Mouse (Mus musculus) ES-Bruce4 (cell line): ENCODE data around the gene Hc. TPM values are rescaled to one million over a fixed set of nuclear protein-coding genes. Genes with fewer than 3 reads are reported as not detected.
A peak's percentile ranks its signal among the peaks of the same experiment; 100 is the strongest.

ENCODE experiments used
- H3K27ac ChIP-seq: 2 replicates; pipeline ENCODE4 v1.5.1; 2012; ENCODE audit warnings: low read length, inconsistent platforms; ENCODE audit not compliant: insufficient read depth
- H3K27me3 ChIP-seq: 2 replicates; pipeline ENCODE4 v1.6.1; 2012; ENCODE audit warnings: mild to moderate bottlenecking, low read length, inconsistent platforms; ENCODE audit not compliant: control insufficient read depth, poor library complexity, insufficient read depth, severe bottlenecking
- H3K36me3 ChIP-seq: 2 replicates; pipeline ENCODE4 v1.6.1; 2012; ENCODE audit warnings: inconsistent platforms, mild to moderate bottlenecking, low read length, moderate library complexity; ENCODE audit not compliant: control insufficient read depth, poor library complexity, insufficient read depth, severe bottlenecking
- H3K4me1 ChIP-seq: one replicate; pipeline ENCODE4 v1.8.1; 2011; ENCODE audit warnings: low read length; ENCODE audit not compliant: control insufficient read depth, insufficient read depth
- H3K4me3 ChIP-seq: 2 replicates; pipeline ENCODE4 v1.5.1; 2011; ENCODE audit warnings: low read depth, mild to moderate bottlenecking, low read length
- H3K9ac ChIP-seq: 2 replicates; pipeline ENCODE4 v1.6.1; 2012; ENCODE audit warnings: low read depth, mild to moderate bottlenecking, inconsistent platforms; ENCODE audit not compliant: poor library complexity, severe bottlenecking
- H3K9me3 ChIP-seq: replicated peaks from 2 replicates; pipeline ENCODE4 v1.6.1; 2012; ENCODE audit warnings: mild to moderate bottlenecking, low read length, inconsistent platforms; ENCODE audit not compliant: control insufficient read depth, poor library complexity, insufficient read depth, severe bottlenecking
- CTCF ChIP-seq: IDR thresholded peaks from one replicate; pipeline ENCODE4 v1.8.1; 2011; ENCODE audit warnings: low read depth, low read length
- EP300 ChIP-seq: IDR thresholded peaks from 2 replicates; pipeline ENCODE4 v1.6.1; 2011; ENCODE audit warnings: low read depth, low read length; ENCODE audit not compliant: insufficient read depth
- POLR2A ChIP-seq: IDR thresholded peaks from one replicate; pipeline ENCODE4 v1.8.1; 2011; ENCODE audit warnings: low read length; ENCODE audit not compliant: insufficient read depth
- polyA plus RNA-seq: library from polyadenylated mRNA; stranded (reverse); fragments of >200 nt; gene quantifications from 2 replicates; pipeline ENCODE4 v1.2.4, GENCODE M21; 2011; ENCODE audit warnings: low read depth; ENCODE audit not compliant: missing spikeins, insufficient read depth, insufficient read length

Hc gene
- polyA plus RNA-seq, 1 experiment, result not detected

- no peaks in the 10 kb centered on the region for H3K36me3 ChIP-seq
- no peak for TF ChIP-seq EP300
- no peak for TF ChIP-seq POLR2A
- TF ChIP-seq CTCF, result no peak
- H3K4me1 ChIP-seq, result no peaks in the 10 kb centered on the region
- no peaks in the 10 kb centered on the region for H3K9me3 ChIP-seq
- H3K9ac ChIP-seq, result no peak overlapping the region
- no peaks in the 10 kb centered on the region for H3K27me3 ChIP-seq
- no peak overlapping the region for H3K4me3 ChIP-seq
- H3K27ac ChIP-seq, result no peak overlapping the region
Measured at GRCm38 (mm10) chr2:34978226-34978625, 83.0 kb downstream of the Hc start.

GRCm38 (mm10) chr2:34976945-34977658 is 84.1 kb downstream of the Hc start:
- no peaks in the 10 kb centered on the region for H3K4me1 ChIP-seq
- H3K27me3 ChIP-seq, result no peaks in the 10 kb centered on the region
- H3K9me3 ChIP-seq, result no peaks in the 10 kb centered on the region
- no peak overlapping the region for H3K27ac ChIP-seq
- no peak overlapping the region for H3K4me3 ChIP-seq
- TF ChIP-seq CTCF (no peak), POLR2A (no peak), EP300 (no peak)
- no peak overlapping the region for H3K9ac ChIP-seq
- H3K36me3 ChIP-seq, result no peaks in the 10 kb centered on the region

DNA sequence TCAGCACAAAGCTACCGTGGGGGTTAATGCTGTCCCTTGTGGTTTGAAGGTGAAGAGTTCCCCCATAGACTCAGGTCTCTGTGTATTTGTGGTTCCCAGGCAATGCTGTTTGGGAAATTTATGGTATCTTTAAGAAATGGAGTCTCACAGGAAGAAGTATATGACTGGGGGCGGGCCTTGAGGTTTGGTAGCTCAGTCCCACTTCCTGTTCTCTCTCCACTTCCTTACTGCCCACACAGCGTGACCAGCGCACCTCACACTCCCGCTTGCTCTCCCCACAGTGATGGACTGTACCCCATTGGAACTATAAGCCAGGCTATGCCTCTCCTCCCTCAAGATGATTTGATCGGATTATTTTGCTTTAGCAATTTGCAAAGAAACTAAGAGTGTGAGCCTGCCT is 84.8 kb downstream of the Hc start:
- Histone ChIP-seq H3K27me3 (no peaks in the 10 kb centered on the region), H3K27ac (no peak overlapping the region), H3K9me3 (no peaks in the 10 kb centered on the region), H3K4me3 (no peak overlapping the region), H3K4me1 (no peaks in the 10 kb centered on the region), H3K9ac (no peak overlapping the region), H3K36me3 (no peaks in the 10 kb centered on the region)
- no peak for TF ChIP-seq EP300
- TF ChIP-seq POLR2A, result no peak
- TF ChIP-seq CTCF, result no peak

GRCm38 (mm10) chr2:34973087-34973486 is 88.2 kb downstream of the Hc start:
- TF ChIP-seq EP300, result no peak
- no peak for TF ChIP-seq POLR2A
- no peak for TF ChIP-seq CTCF
- Histone ChIP-seq H3K27me3 (no peaks in the 10 kb centered on the region), H3K9me3 (no peaks in the 10 kb centered on the region), H3K27ac (no peak overlapping the region), H3K4me1 (no peaks in the 10 kb centered on the region), H3K4me3 (no peak overlapping the region), H3K36me3 (no peaks in the 10 kb centered on the region), H3K9ac (no peak overlapping the region)

GRCm38 (mm10) chr2:34971080-34971888 is 90.0 kb downstream of the Hc start:
- H3K27ac ChIP-seq, result no peak overlapping the region
- no peaks in the 10 kb centered on the region for H3K9me3 ChIP-seq
- H3K36me3 ChIP-seq, result no peaks in the 10 kb centered on the region
- H3K4me3 ChIP-seq, result no peak overlapping the region
- H3K27me3 ChIP-seq, result no peaks in the 10 kb centered on the region
- no peak overlapping the region for H3K9ac ChIP-seq
- TF ChIP-seq POLR2A, result no peak
- TF ChIP-seq CTCF, result no peak
- no peak for TF ChIP-seq EP300
- H3K4me1 ChIP-seq, result no peaks in the 10 kb centered on the region

GRCm38 (mm10) chr2:34970092-34970750 is 91.0 kb downstream of the Hc start:
- no peak overlapping the region for H3K9ac ChIP-seq
- H3K27ac ChIP-seq, result no peak overlapping the region
- peak; percentile 87 for TF ChIP-seq CTCF
- no peak for TF ChIP-seq POLR2A

More at GRCm38 (mm10) chr2:34970092-34970750, 91.0 kb downstream of the Hc start:
- no peak overlapping the region for H3K4me3 ChIP-seq
- no peaks in the 10 kb centered on the region for H3K36me3 ChIP-seq
- no peaks in the 10 kb centered on the region for H3K9me3 ChIP-seq
- no peaks in the 10 kb centered on the region for H3K27me3 ChIP-seq
- no peaks in the 10 kb centered on the region for H3K4me1 ChIP-seq
